Mouse (Mus musculus) heart, embryonic 13.5 days (tissue): Measurements from ENCODE around the gene Golga7b. TPM values are rescaled to one million over a fixed set of nuclear protein-coding genes. Genes with fewer than 3 reads are reported as not detected.

ENCODE experiments used
- ATAC-seq: fragments of 200-750 bp; cut with Nextera tagmentation; 2 replicates; pipeline ENCODE4 v1.8.0; 2017; ENCODE audit warnings: moderate TSS enrichment; ENCODE audit not compliant: insufficient number of reproducible peaks, low FRiP score, low TSS enrichment; ENCODE audit errors: extremely low read depth
- H3K27ac ChIP-seq: fragments of 300-500 bp; sonication (generic); replicated peaks from 2 replicates; pipeline ENCODE4 v1.5.1; 2015; ENCODE audit warnings: moderate library complexity, mild to moderate bottlenecking, inconsistent platforms
- H3K27me3 ChIP-seq: fragments of 300-500 bp; sonication (generic); replicated peaks from 2 replicates; pipeline ENCODE4 v1.6.1; 2015; ENCODE audit warnings: mild to moderate bottlenecking, inconsistent platforms
- H3K36me3 ChIP-seq: fragments of 300-500 bp; sonication (generic); 2 replicates; pipeline ENCODE4 v1.6.1; 2015; ENCODE audit warnings: mild to moderate bottlenecking, inconsistent platforms
- H3K4me1 ChIP-seq: fragments of 300-500 bp; sonication (generic); 2 replicates; pipeline ENCODE4 v1.6.1; 2015; ENCODE audit warnings: inconsistent platforms
- H3K4me2 ChIP-seq: fragments of 300-500 bp; sonication (generic); 2 replicates; pipeline ENCODE4 v1.6.1; 2015; ENCODE audit warnings: inconsistent platforms, mild to moderate bottlenecking, moderate library complexity
- H3K4me3 ChIP-seq: fragments of 300-500 bp; sonication (generic); 2 replicates; pipeline ENCODE4 v1.5.1; 2015; ENCODE audit warnings: moderate library complexity, mild to moderate bottlenecking, inconsistent platforms
- H3K9ac ChIP-seq: fragments of 300-500 bp; sonication (generic); 2 replicates; pipeline ENCODE4 v1.6.1; 2015; ENCODE audit warnings: inconsistent platforms, mild to moderate bottlenecking, moderate library complexity
- H3K9me3 ChIP-seq: fragments of 300-500 bp; sonication (generic); 2 replicates; pipeline ENCODE4 v1.6.1; 2016; ENCODE audit warnings: inconsistent platforms
- WGBS: fragments of 180-500 bp; shearing (Covaris S2); methylation state at CpG from one replicate; pipeline ENCODE4 v1.1.7; 2015; ENCODE audit warnings: mixed read lengths; 5-methylcytosine and 5-hydroxymethylcytosine counted together
- polyA plus RNA-seq: library from polyadenylated mRNA; unstranded; fragments of >200 nt; fragmentation: Nextera tagmentation; extraction: Ambion mirVana; gene quantifications from 2 replicates; pipeline ENCODE4 v1.2.1, GENCODE M21; 2015

The Golga7b gene
- polyA plus RNA-seq, 1 experiment from 2014 or later = 0.25 TPM

- peaks cover 6% of the 10 kb centered on the region; the same call in 1 of the 2 replicates for H3K27me3 ChIP-seq
- no peak overlapping the region for H3K4me3 ChIP-seq
- no peak for ATAC-seq
- H3K36me3 ChIP-seq = no peaks in the 10 kb centered on the region
- H3K9me3 ChIP-seq = no peaks in the 10 kb centered on the region
- H3K4me2 ChIP-seq = no peak overlapping the region
- H3K4me1 ChIP-seq = no peaks in the 10 kb centered on the region
- no peak overlapping the region for H3K27ac ChIP-seq
- 11% methylated on average over 2 of the region's 2 CpGs for WGBS
- no peak overlapping the region for H3K9ac ChIP-seq
Measured at GRCm38 (mm10) chr19:42217374-42217763, 30.0 kb upstream of the Golga7b start.

- WGBS = 76% methylated on average over 10 of the region's 10 CpGs
- Histone ChIP-seq H3K4me2 (no peak overlapping the region), H3K4me3 (no peak overlapping the region), H3K9ac (no peak overlapping the region), H3K27ac (no peak overlapping the region), H3K36me3 (no peaks in the 10 kb centered on the region), H3K4me1 (no peaks in the 10 kb centered on the region; the same call in 1 of the 2 replicates), H3K27me3 (peaks cover 29% of the 10 kb centered on the region), H3K9me3 (no peaks in the 10 kb centered on the region)
- no peak for ATAC-seq
Measured at GRCm38 (mm10) chr19:42226451-42226850, 20.9 kb upstream of the Golga7b start.

GRCm38 (mm10) chr19:42229499-42230287 lies 17.7 kb upstream of the Golga7b start:
- Histone ChIP-seq H3K9ac (no peak overlapping the region), H3K4me3 (no peak overlapping the region), H3K4me2 (no peak overlapping the region), H3K27me3 (peaks cover 23% of the 10 kb centered on the region), H3K4me1 (no peaks in the 10 kb centered on the region; the same call in 1 of the 2 replicates), H3K9me3 (no peaks in the 10 kb centered on the region), H3K27ac (no peak overlapping the region), H3K36me3 (no peaks in the 10 kb centered on the region)
- WGBS = 75% methylated on average over 17 of the region's 17 CpGs
- no peak for ATAC-seq

- Histone ChIP-seq H3K4me1 (no peaks in the 10 kb centered on the region; the same call in 1 of the 2 replicates), H3K4me3 (no peak overlapping the region), H3K9ac (no peak overlapping the region), H3K4me2 (no peak overlapping the region), H3K27me3 (peaks cover 20% of the 10 kb centered on the region), H3K36me3 (no peaks in the 10 kb centered on the region), H3K9me3 (no peaks in the 10 kb centered on the region), H3K27ac (no peak overlapping the region)
- 58% methylated on average over 5 of the region's 5 CpGs for WGBS
- no peak for ATAC-seq
Measured at GRCm38 (mm10) chr19:42230288-42230568, 17.1 kb upstream of the Golga7b start.

GRCm38 (mm10) chr19:42230986-42231385 lies 16.4 kb upstream of the Golga7b start:
- no peak overlapping the region for H3K4me3 ChIP-seq
- no peaks in the 10 kb centered on the region for H3K9me3 ChIP-seq
- no peak overlapping the region for H3K9ac ChIP-seq
- H3K4me1 ChIP-seq = no peaks in the 10 kb centered on the region; the same call in 1 of the 2 replicates
- no peak for ATAC-seq
- WGBS = 80% methylated on average over 13 of the region's 13 CpGs
- H3K4me2 ChIP-seq = no peak overlapping the region
- H3K27me3 ChIP-seq = peaks cover 15% of the 10 kb centered on the region; the same call in 1 of the 2 replicates
- no peaks in the 10 kb centered on the region for H3K36me3 ChIP-seq
- H3K27ac ChIP-seq = no peak overlapping the region

GRCm38 (mm10) chr19:42237602-42238340 lies 9.6 kb upstream of the Golga7b start:
- Histone ChIP-seq H3K36me3 (no peaks in the 10 kb centered on the region), H3K9me3 (no peaks in the 10 kb centered on the region), H3K9ac (peak overlapping the region; percentile 50; the same call in 1 of the 2 replicates), H3K4me1 (peaks cover 26% of the 10 kb centered on the region), H3K4me3 (no peak overlapping the region), H3K27me3 (no peaks in the 10 kb centered on the region; the same call in none of the 2 replicates), H3K27ac (peak overlapping the region; percentile 93), H3K4me2 (peak overlapping the region; percentile 60)
- 27% methylated on average over 4 of the region's 4 CpGs for WGBS
- no peak for ATAC-seq

- Histone ChIP-seq H3K36me3 (no peaks in the 10 kb centered on the region), H3K4me3 (no peak overlapping the region), H3K9ac (peak overlapping the region; percentile 50; the same call in 1 of the 2 replicates), H3K4me2 (peak overlapping the region; percentile 60), H3K4me1 (peaks cover 26% of the 10 kb centered on the region), H3K27ac (peak overlapping the region; percentile 93), H3K9me3 (no peaks in the 10 kb centered on the region), H3K27me3 (no peaks in the 10 kb centered on the region; the same call in none of the 2 replicates)
- ATAC-seq = peak; percentile 63; the same call in 1 of the 2 replicates
- 30% methylated on average over 7 of the region's 7 CpGs for WGBS
Measured at GRCm38 (mm10) chr19:42238341-42238715, 9.0 kb upstream of the Golga7b start.

GRCm38 (mm10) chr19:42240881-42241280 lies 6.5 kb upstream of the Golga7b start:
- Histone ChIP-seq H3K9me3 (no peaks in the 10 kb centered on the region), H3K27ac (no peak overlapping the region), H3K9ac (no peak overlapping the region), H3K4me3 (no peak overlapping the region), H3K36me3 (no peaks in the 10 kb centered on the region), H3K27me3 (peaks cover 9% of the 10 kb centered on the region), H3K4me1 (peaks cover 26% of the 10 kb centered on the region), H3K4me2 (no peak overlapping the region)
- 39% methylated on average over 8 of the region's 8 CpGs for WGBS
- ATAC-seq = no peak

- Histone ChIP-seq H3K27ac (no peak overlapping the region), H3K4me3 (no peak overlapping the region), H3K27me3 (peaks cover 12% of the 10 kb centered on the region), H3K36me3 (no peaks in the 10 kb centered on the region), H3K4me2 (no peak overlapping the region), H3K4me1 (peaks cover 26% of the 10 kb centered on the region), H3K9ac (no peak overlapping the region), H3K9me3 (no peaks in the 10 kb centered on the region)
- ATAC-seq = no peak
- 54% methylated on average over 3 of the region's 3 CpGs for WGBS
Measured at GRCm38 (mm10) chr19:42243401-42243800, 4.0 kb upstream of the Golga7b start.

- Histone ChIP-seq H3K4me3 (no peak overlapping the region), H3K4me1 (peaks cover 9% of the 10 kb centered on the region), H3K4me2 (no peak overlapping the region), H3K27me3 (peaks cover 23% of the 10 kb centered on the region), H3K36me3 (no peaks in the 10 kb centered on the region), H3K27ac (no peak overlapping the region), H3K9ac (no peak overlapping the region), H3K9me3 (no peaks in the 10 kb centered on the region)
- no peak for ATAC-seq
- WGBS = 50% methylated on average over 5 of the region's 5 CpGs
Measured at GRCm38 (mm10) chr19:42246626-42247025, 748 bp upstream of the Golga7b start.

GRCm38 (mm10) chr19:42249976-42250914 lies 2.9 kb downstream of the Golga7b start:
- H3K27me3 ChIP-seq = peaks cover 47% of the 10 kb centered on the region
- no peaks in the 10 kb centered on the region for H3K9me3 ChIP-seq
- no peak overlapping the region for H3K27ac ChIP-seq
- H3K4me1 ChIP-seq = peaks cover 10% of the 10 kb centered on the region
- 65% methylated on average over 11 of the region's 11 CpGs for WGBS
- no peak overlapping the region for H3K4me3 ChIP-seq
- no peak overlapping the region for H3K9ac ChIP-seq
- no peak for ATAC-seq
- no peaks in the 10 kb centered on the region for H3K36me3 ChIP-seq
- H3K4me2 ChIP-seq = no peak overlapping the region
